Comparison of ENCODE assay signal across 12 mouse cellular contexts in the genomic region with DNA sequence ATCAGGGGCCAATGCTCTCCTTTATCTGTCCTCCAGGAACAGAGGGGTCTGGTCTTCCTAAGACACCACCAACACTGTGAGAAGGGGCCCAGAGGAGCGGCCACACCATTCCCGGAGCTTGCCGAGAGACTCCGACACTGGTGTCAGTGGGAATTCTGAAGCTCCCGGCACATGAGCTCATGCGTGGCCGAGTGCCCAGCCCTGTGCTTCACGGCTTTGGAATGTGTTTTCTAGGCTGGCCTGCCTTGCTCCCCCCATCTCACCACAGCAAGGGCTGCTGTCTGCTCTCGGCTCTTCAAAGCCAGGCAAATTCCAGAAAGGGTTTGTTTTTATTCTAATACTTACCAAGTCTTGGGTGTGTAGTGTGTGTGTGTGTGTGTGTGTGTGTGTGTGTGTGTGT. TPM values are rescaled to one million over a fixed set of nuclear protein-coding genes. Genes with fewer than 3 reads are reported as not detected.
DNase-seq lines count a peak whose midpoint lies in the region; ATAC-seq lines count a peak whose summit lies in the region.
"Had no signal": no experiment of that assay in that cellular context is flagged by ENCODE, and none has a peak within 500 bp of the region (broad histone marks: within the 10 kb centered on the region; RNA-seq: fewer than 3 reads in every experiment).

No protein-coding gene starts in this region.

- no peak overlapping the region for H3K4me3 ChIP-seq in intestine, embryonic 16.5 days (ENCODE audit: low read length)
- H3K4me3 ChIP-seq in hindbrain, embryonic 12.5 days: no peak overlapping the region
- H3K4me3 ChIP-seq in midbrain, embryonic 11.5 days (ENCODE audit: low read depth, low read length): no peak overlapping the region
- H3K4me3 ChIP-seq: embryonic facial prominence, embryonic 13.5 days had no signal

- whole genome bisulfite sequencing in intestine, embryonic 16.5 days: 52% methylated on average over 9 of the region's 9 CpGs
- WGBS in hindbrain, embryonic 12.5 days: 71% methylated on average over 9 of the region's 9 CpGs
- 69% methylated on average over 9 of the region's 9 CpGs for WGBS in midbrain, embryonic 11.5 days

- no peak overlapping the region for H3K27ac ChIP-seq in intestine, embryonic 16.5 days (ENCODE audit: low read length)
- no peak overlapping the region for H3K27ac ChIP-seq in hindbrain, embryonic 12.5 days
- H3K27ac ChIP-seq in midbrain, embryonic 11.5 days (ENCODE audit: low read depth, low read length): no peak overlapping the region
- H3K27ac ChIP-seq: embryonic facial prominence, embryonic 13.5 days; macrophage had no signal

- H3K9ac ChIP-seq in intestine, embryonic 16.5 days (ENCODE audit: low read depth, low read length): no peak overlapping the region
- H3K9ac ChIP-seq in hindbrain, embryonic 12.5 days: no peak overlapping the region
- no peak overlapping the region for H3K9ac ChIP-seq in midbrain, embryonic 11.5 days (ENCODE audit: low read length)
- H3K9ac ChIP-seq: embryonic facial prominence, embryonic 13.5 days had no signal

- no peaks in the 10 kb centered on the region for H3K36me3 ChIP-seq in intestine, embryonic 16.5 days (ENCODE audit: control insufficient read depth, insufficient read depth, low read length)
- H3K36me3 ChIP-seq in hindbrain, embryonic 12.5 days: no peaks in the 10 kb centered on the region
- no peaks in the 10 kb centered on the region for H3K36me3 ChIP-seq in midbrain, embryonic 11.5 days (ENCODE audit: control insufficient read depth, insufficient read depth, low read length)
- H3K36me3 ChIP-seq: embryonic facial prominence, embryonic 13.5 days; G1E had no signal

- H3K4me2 ChIP-seq in intestine, embryonic 16.5 days (ENCODE audit: low read depth, low read length): no peak overlapping the region
- no peak overlapping the region for H3K4me2 ChIP-seq in hindbrain, embryonic 12.5 days (replicated peaks)
- H3K4me2 ChIP-seq in midbrain, embryonic 11.5 days: no peak overlapping the region
- H3K4me2 ChIP-seq: embryonic facial prominence, embryonic 13.5 days had no signal

- DNase-seq in layer of hippocampus, postnatal 10 days (ENCODE audit: low spot score in 2 of 2): peak; percentile 49 to 54
- DNase-seq in layer of hippocampus, adult 9-10 months (ENCODE audit: low spot score): no peak
- peak; percentile 65 to 80 for DNase-seq in gastrocnemius, adult 8-10 months (ENCODE audit: low spot score in 2 of 2)
- peak; percentile 49 for DNase-seq in ovary, postnatal 36 days (ENCODE audit: low spot score)
- no peak for DNase-seq in left cerebral cortex, adult 9 months (ENCODE audit: low spot score in 2 of 2)
- DNase-seq in midbrain, embryonic 11.5 days (ENCODE audit: low spot score, missing footprints): no peak

- peak; percentile 85 for ATAC-seq in intestine, embryonic 16.5 days
- ATAC-seq in hindbrain, embryonic 12.5 days (ENCODE audit: low FRiP score): no peak
- ATAC-seq in midbrain, embryonic 11.5 days (ENCODE audit: low FRiP score): no peak

- H3K9me3 ChIP-seq in intestine, embryonic 16.5 days (ENCODE audit: control insufficient read depth, low read length): no peaks in the 10 kb centered on the region
- no peaks in the 10 kb centered on the region for H3K9me3 ChIP-seq in hindbrain, embryonic 12.5 days (replicated peaks)
- H3K9me3 ChIP-seq in midbrain, embryonic 11.5 days (ENCODE audit: control insufficient read depth, low read length): no peaks in the 10 kb centered on the region
- H3K9me3 ChIP-seq: embryonic facial prominence, embryonic 13.5 days; G1E had no signal

- no peaks in the 10 kb centered on the region for H3K4me1 ChIP-seq in intestine, embryonic 16.5 days (ENCODE audit: control insufficient read depth, insufficient read depth, low read length)
- H3K4me1 ChIP-seq in hindbrain, embryonic 12.5 days: peaks cover 22% of the 10 kb centered on the region
- peaks cover 13% of the 10 kb centered on the region for H3K4me1 ChIP-seq in midbrain, embryonic 11.5 days (ENCODE audit: control insufficient read depth, insufficient read depth, low read length)

- H3K27me3 ChIP-seq in intestine, embryonic 16.5 days (replicated peaks; ENCODE audit: control insufficient read depth, insufficient read depth, low read length): peaks cover 26% of the 10 kb centered on the region
- H3K27me3 ChIP-seq in hindbrain, embryonic 12.5 days: peaks cover 47% of the 10 kb centered on the region
- peaks cover 14% of the 10 kb centered on the region for H3K27me3 ChIP-seq in midbrain, embryonic 11.5 days (ENCODE audit: control insufficient read depth, insufficient read depth, low read length)

RNA-seq across cellular contexts. Expression of a gene that starts 39.6 kb away (rescaled TPM):
- total RNA-seq in layer of hippocampus, postnatal 10 days (2021): 1 to 10 TPM in 1 of 2 experiments, under 1 TPM in 1; 0.94 to 1.7 TPM
- total RNA-seq in gastrocnemius, adult 8-10 months (2022): not detected
- not detected in 2 replicates for polyA plus RNA-seq in intestine, embryonic 16.5 days (2015; fragmentation: Nextera tagmentation; extraction: Ambion mirVana)
- polyA plus RNA-seq in hindbrain, embryonic 12.5 days (2016; fragmentation: Nextera tagmentation; extraction: Ambion mirVana): 0.75 and 1.0 TPM in 2 replicates
- 0.16 TPM in 1 of 2 replicates, not detected in the other for polyA plus RNA-seq in midbrain, embryonic 11.5 days (2014; fragmentation: Nextera tagmentation; extraction: Ambion mirVana)
- polyA plus RNA-seq: embryonic facial prominence, embryonic 13.5 days; G1E; testis, adult 2 months had no signal

Comparison
In these comparisons a context has a peak if more than half of its experiments do, and no peak if none do; other contexts are left out.
1. DNase-seq: peak in layer of hippocampus, postnatal 10 days (2 of 2), gastrocnemius, adult 8-10 months (2 of 2) and ovary, postnatal 36 days (single experiment); none in layer of hippocampus, adult 9-10 months (single experiment), left cerebral cortex, adult 9 months (0 of 2) and midbrain, embryonic 11.5 days (single experiment).